Mouse (Mus musculus): ENCODE results near the gene A930017K11Rik. TPM values are rescaled to one million over a fixed set of nuclear protein-coding genes. Genes with fewer than 3 reads are reported as not detected.
A peak's percentile ranks its signal among the peaks of the same experiment; 100 is the strongest.

The A930017K11Rik gene
- polyA plus RNA-seq, 1 experiment, result not detected

DNA sequence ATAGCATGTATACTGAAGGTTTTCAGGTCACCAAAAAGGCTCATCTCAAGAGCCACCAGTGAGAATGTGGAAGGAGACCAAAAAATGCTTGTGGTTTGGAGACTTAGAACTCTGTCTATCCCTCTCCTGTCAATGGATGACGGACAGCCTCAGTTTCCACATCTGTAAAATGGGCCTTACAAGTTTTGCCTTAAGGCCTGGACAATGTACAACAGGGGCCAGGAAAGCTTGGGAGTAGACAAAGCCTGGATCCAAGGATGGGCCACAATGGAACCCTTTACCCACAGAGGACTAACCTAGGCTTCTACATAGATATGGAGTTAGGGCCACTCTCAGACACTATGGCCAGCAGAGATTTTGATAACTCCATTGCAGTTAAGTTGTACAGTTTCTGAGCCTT, 31.7 kb upstream of the A930017K11Rik start:
- 89% methylated on average over 1 of the region's 1 CpGs for WGBS
- no peak for TF ChIP-seq CTCF (IDR thresholded peaks at IDR 0.05; ENCODE audit: control insufficient read depth, insufficient read depth, low read length)
- no peak for TF ChIP-seq POLR2A (IDR thresholded peaks at IDR 0.05; ENCODE audit: borderline replicate concordance, control insufficient read depth, low read depth, low read length)
- Histone ChIP-seq H3K4me1 (ENCODE audit: control insufficient read depth, insufficient read depth, low read length) (peaks cover 2% of the 10 kb centered on the region; the same call in 1 of the 2 replicates), H3K4me3 (replicated peaks; ENCODE audit: control insufficient read depth, low read depth, low read length) (no peak overlapping the region), H3K27ac (ENCODE audit: control insufficient read depth, insufficient read depth, low read depth, low read length, poor library complexity) (no peak overlapping the region)

GRCm38 (mm10) chr17:25982913-25983312, 30.5 kb upstream of the A930017K11Rik start:
- H3K27ac ChIP-seq (ENCODE audit: control insufficient read depth, insufficient read depth, low read depth, low read length, poor library complexity), result no peak overlapping the region
- H3K4me1 ChIP-seq (ENCODE audit: control insufficient read depth, insufficient read depth, low read length), result peaks cover 2% of the 10 kb centered on the region; the same call in 1 of the 2 replicates
- 80% methylated on average over 3 of the region's 3 CpGs for WGBS
- no peak for TF ChIP-seq CTCF (IDR thresholded peaks at IDR 0.05; ENCODE audit: control insufficient read depth, insufficient read depth, low read length)
- TF ChIP-seq POLR2A (IDR thresholded peaks at IDR 0.05; ENCODE audit: borderline replicate concordance, control insufficient read depth, low read depth, low read length), result no peak
- no peak overlapping the region for H3K4me3 ChIP-seq (replicated peaks; ENCODE audit: control insufficient read depth, low read depth, low read length)

GRCm38 (mm10) chr17:25980854-25981253, 28.5 kb upstream of the A930017K11Rik start:
- TF ChIP-seq CTCF (IDR thresholded peaks at IDR 0.05; ENCODE audit: control insufficient read depth, insufficient read depth, low read length) (no peak), POLR2A (IDR thresholded peaks at IDR 0.05; ENCODE audit: borderline replicate concordance, control insufficient read depth, low read depth, low read length) (no peak)
- Histone ChIP-seq H3K27ac (ENCODE audit: control insufficient read depth, insufficient read depth, low read depth, low read length, poor library complexity) (no peak overlapping the region), H3K4me3 (replicated peaks; ENCODE audit: control insufficient read depth, low read depth, low read length) (no peak overlapping the region), H3K4me1 (ENCODE audit: control insufficient read depth, insufficient read depth, low read length) (peaks cover 2% of the 10 kb centered on the region; the same call in 1 of the 2 replicates)
- WGBS, result 83% methylated on average over 5 of the region's 5 CpGs

GRCm38 (mm10) chr17:25979829-25980738, 27.7 kb upstream of the A930017K11Rik start:
- Histone ChIP-seq H3K27ac (ENCODE audit: control insufficient read depth, insufficient read depth, low read depth, low read length, poor library complexity) (no peak overlapping the region), H3K4me1 (ENCODE audit: control insufficient read depth, insufficient read depth, low read length) (peaks cover 2% of the 10 kb centered on the region; the same call in 1 of the 2 replicates), H3K4me3 (replicated peaks; ENCODE audit: control insufficient read depth, low read depth, low read length) (no peak overlapping the region)
- WGBS, result 82% methylated on average over 5 of the region's 5 CpGs
- no peak for TF ChIP-seq CTCF (IDR thresholded peaks at IDR 0.05; ENCODE audit: control insufficient read depth, insufficient read depth, low read length)

- Histone ChIP-seq H3K27ac (ENCODE audit: control insufficient read depth, insufficient read depth, low read depth, low read length, poor library complexity) (no peak overlapping the region; the same call in 1 of the 2 replicates), H3K4me3 (replicated peaks; ENCODE audit: control insufficient read depth, low read depth, low read length) (no peak overlapping the region), H3K4me1 (ENCODE audit: control insufficient read depth, insufficient read depth, low read length) (peaks cover 2% of the 10 kb centered on the region)
- no peak for TF ChIP-seq CTCF (IDR thresholded peaks at IDR 0.05; ENCODE audit: control insufficient read depth, insufficient read depth, low read length)
- WGBS, result 64% methylated on average over 4 of the region's 4 CpGs
Measured at GRCm38 (mm10) chr17:25970954-25971707, 18.8 kb upstream of the A930017K11Rik start.

DNA sequence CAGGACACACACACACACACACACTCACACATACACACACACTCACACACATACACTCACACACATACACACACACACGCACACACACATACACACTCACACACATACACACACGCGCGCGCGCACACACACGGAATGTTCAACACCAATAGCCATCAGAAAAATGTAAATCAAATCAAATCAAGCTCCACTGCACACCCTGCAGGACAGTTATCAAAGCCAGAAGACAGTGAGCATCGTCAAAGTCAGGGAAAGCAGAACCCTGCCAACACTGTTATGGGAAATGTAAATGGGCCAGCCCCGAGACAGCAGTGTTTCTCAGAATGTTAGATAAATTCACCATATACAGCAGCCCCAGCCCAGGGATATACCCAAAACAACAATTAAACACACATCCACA, 18.1 kb upstream of the A930017K11Rik start:
- H3K4me3 ChIP-seq (replicated peaks; ENCODE audit: control insufficient read depth, low read depth, low read length), result no peak overlapping the region
- H3K27ac ChIP-seq (ENCODE audit: control insufficient read depth, insufficient read depth, low read depth, low read length, poor library complexity), result no peak overlapping the region
- peaks cover 2% of the 10 kb centered on the region for H3K4me1 ChIP-seq (ENCODE audit: control insufficient read depth, insufficient read depth, low read length)
- 0 out of 2 replicates have a peak, but pooled peaks have one; percentile 1 for TF ChIP-seq CTCF (IDR thresholded peaks at IDR 0.05; ENCODE audit: control insufficient read depth, insufficient read depth, low read length)
- no peak for TF ChIP-seq POLR2A (IDR thresholded peaks at IDR 0.05; ENCODE audit: borderline replicate concordance, control insufficient read depth, low read depth, low read length)
- WGBS, result 82% methylated on average over 9 of the region's 9 CpGs

GRCm38 (mm10) chr17:25968176-25968575, 15.8 kb upstream of the A930017K11Rik start:
- 58% methylated on average over 1 of the region's 1 CpGs for WGBS
- Histone ChIP-seq H3K4me1 (ENCODE audit: control insufficient read depth, insufficient read depth, low read length) (peaks cover 2% of the 10 kb centered on the region), H3K4me3 (replicated peaks; ENCODE audit: control insufficient read depth, low read depth, low read length) (no peak overlapping the region), H3K27ac (ENCODE audit: control insufficient read depth, insufficient read depth, low read depth, low read length, poor library complexity) (no peak overlapping the region)
- no peak for TF ChIP-seq POLR2A (IDR thresholded peaks at IDR 0.05; ENCODE audit: borderline replicate concordance, control insufficient read depth, low read depth, low read length)
- no peak for TF ChIP-seq CTCF (IDR thresholded peaks at IDR 0.05; ENCODE audit: control insufficient read depth, insufficient read depth, low read length)

DNA sequence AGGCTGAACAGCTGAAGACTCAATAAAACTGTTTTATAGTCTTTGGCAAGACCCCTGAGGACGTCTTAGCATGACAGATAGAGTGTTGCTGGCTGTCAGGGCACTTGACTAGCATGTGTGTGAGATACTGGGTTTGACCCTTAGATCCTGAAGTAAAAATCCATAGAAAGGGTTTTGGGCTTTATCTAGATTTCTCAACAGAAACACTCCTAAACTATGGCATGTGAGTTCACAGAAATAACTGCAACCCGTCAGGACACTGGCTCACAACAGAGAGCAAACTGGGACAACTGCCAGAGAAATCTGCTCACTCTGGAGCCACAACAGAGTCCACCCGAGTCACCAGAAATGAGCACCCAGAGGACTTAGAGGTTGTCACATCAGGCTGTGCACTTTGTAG, 15.3 kb upstream of the A930017K11Rik start:
- Histone ChIP-seq H3K27ac (ENCODE audit: control insufficient read depth, insufficient read depth, low read depth, low read length, poor library complexity) (no peak overlapping the region), H3K4me1 (ENCODE audit: control insufficient read depth, insufficient read depth, low read length) (peaks cover 2% of the 10 kb centered on the region), H3K4me3 (replicated peaks; ENCODE audit: control insufficient read depth, low read depth, low read length) (no peak overlapping the region)
- WGBS, result 59% methylated on average over 3 of the region's 3 CpGs
- TF ChIP-seq POLR2A (IDR thresholded peaks at IDR 0.05; ENCODE audit: borderline replicate concordance, control insufficient read depth, low read depth, low read length), result no peak
- no peak for TF ChIP-seq CTCF (IDR thresholded peaks at IDR 0.05; ENCODE audit: control insufficient read depth, insufficient read depth, low read length)
